Mouse (Mus musculus) lung, adult 2 months (tissue): Measurements from ENCODE around the gene Grip1.

ENCODE experiments used
- CTCF ChIP-seq: fragments of 200-500 bp; IDR thresholded peaks from 2 replicates; pipeline ENCODE4 v1.5.1; 2011; ENCODE audit warnings: mild to moderate bottlenecking, low read length, control low read depth; ENCODE audit not compliant: insufficient read depth
- POLR2A ChIP-seq: fragments of 200-500 bp; IDR thresholded peaks from 2 replicates; pipeline ENCODE4 v1.6.1; 2011; ENCODE audit warnings: low read depth, mild to moderate bottlenecking, control low read depth, low read length, borderline replicate concordance; ENCODE audit errors: extremely low read depth

GRCm38 (mm10) chr10:120130621-120131020, 677.0 kb downstream of the Grip1 start:
- TF ChIP-seq CTCF (no peak), POLR2A (no peak)
